Mouse (Mus musculus): ENCODE results near the gene Phactr1. TPM values are rescaled to one million over a fixed set of nuclear protein-coding genes. Genes with fewer than 3 reads are reported as not detected.

The Phactr1 gene
- polyA plus RNA-seq, 1 experiment = not detected

DNA sequence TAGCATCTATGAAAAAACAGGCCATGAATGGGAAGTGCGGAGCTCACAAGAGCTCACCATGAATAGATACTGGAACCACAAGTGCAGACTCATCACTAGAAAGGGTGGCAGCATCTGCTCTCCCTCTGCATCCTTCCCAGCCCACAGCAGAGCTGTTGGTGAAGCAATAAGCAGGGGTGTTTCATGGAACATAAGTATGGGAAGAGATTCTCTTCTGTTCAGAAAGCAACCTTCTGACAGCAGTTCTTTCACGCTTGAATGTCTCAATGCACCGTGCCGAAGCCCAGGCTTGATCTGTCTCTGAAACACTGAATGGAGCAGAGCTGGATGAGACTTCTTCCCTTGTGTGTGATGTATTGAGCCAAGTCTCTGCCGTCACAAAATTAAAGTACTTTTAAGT lies 64.0 kb downstream of the Phactr1 start:
- TF ChIP-seq TCF12 (IDR thresholded peaks at IDR 0.05; ENCODE audit: insufficient read depth, poor library complexity, severe bottlenecking) = no peak
- no peak for TF ChIP-seq USF1 (IDR thresholded peaks at IDR 0.05; ENCODE audit: low read depth)
- TF ChIP-seq CEBPB (IDR thresholded peaks at IDR 0.05; ENCODE audit: insufficient read depth, poor library complexity, severe bottlenecking) = no peak
- TF ChIP-seq TCF3 (IDR thresholded peaks at IDR 0.05; ENCODE audit: insufficient read length, low read depth) = no peak
- no peak for TF ChIP-seq MYOG (IDR thresholded peaks at IDR 0.05; ENCODE audit: control insufficient read depth in 1 of 3, insufficient read depth in 1 of 3, insufficient read length in 2 of 3, low read depth in 2 of 3)
- no peak for TF ChIP-seq MAX (IDR thresholded peaks at IDR 0.05; ENCODE audit: low read depth)
- no peak for TF ChIP-seq POLR2A (IDR thresholded peaks at IDR 0.05; ENCODE audit: insufficient read length, low read depth)
- no peak for TF ChIP-seq MYOD1 (IDR thresholded peaks at IDR 0.05; ENCODE audit: control insufficient read depth in 1 of 3, insufficient read length in 2 of 3, low read depth in 2 of 3)
- no peak for TF ChIP-seq SRF (IDR thresholded peaks at IDR 0.05; ENCODE audit: control insufficient read depth, insufficient read length, low read depth)
- no peak for TF ChIP-seq E2F4 (IDR thresholded peaks at IDR 0.05; ENCODE audit: insufficient read depth)
- TF ChIP-seq POLR2AphosphoS2 (IDR thresholded peaks at IDR 0.05; ENCODE audit: insufficient read length, low read depth) = no peak
- no peak for TF ChIP-seq REST (IDR thresholded peaks at IDR 0.05; ENCODE audit: insufficient read depth, insufficient read length)
- Histone ChIP-seq H3ac (ENCODE audit: control insufficient read depth, insufficient read length) (no peak overlapping the region), H3K4me2 (ENCODE audit: low read depth) (no peak overlapping the region), H3K4me3 (no peak overlapping the region), H3K27me3 (ENCODE audit: control insufficient read depth, insufficient read depth, insufficient read length) (no peaks in the 10 kb centered on the region), H3K36me3 (ENCODE audit: control insufficient read depth, insufficient read depth) (no peaks in the 10 kb centered on the region), H3K79me2 (ENCODE audit: control insufficient read depth, insufficient read depth) (no peaks in the 10 kb centered on the region)

DNA sequence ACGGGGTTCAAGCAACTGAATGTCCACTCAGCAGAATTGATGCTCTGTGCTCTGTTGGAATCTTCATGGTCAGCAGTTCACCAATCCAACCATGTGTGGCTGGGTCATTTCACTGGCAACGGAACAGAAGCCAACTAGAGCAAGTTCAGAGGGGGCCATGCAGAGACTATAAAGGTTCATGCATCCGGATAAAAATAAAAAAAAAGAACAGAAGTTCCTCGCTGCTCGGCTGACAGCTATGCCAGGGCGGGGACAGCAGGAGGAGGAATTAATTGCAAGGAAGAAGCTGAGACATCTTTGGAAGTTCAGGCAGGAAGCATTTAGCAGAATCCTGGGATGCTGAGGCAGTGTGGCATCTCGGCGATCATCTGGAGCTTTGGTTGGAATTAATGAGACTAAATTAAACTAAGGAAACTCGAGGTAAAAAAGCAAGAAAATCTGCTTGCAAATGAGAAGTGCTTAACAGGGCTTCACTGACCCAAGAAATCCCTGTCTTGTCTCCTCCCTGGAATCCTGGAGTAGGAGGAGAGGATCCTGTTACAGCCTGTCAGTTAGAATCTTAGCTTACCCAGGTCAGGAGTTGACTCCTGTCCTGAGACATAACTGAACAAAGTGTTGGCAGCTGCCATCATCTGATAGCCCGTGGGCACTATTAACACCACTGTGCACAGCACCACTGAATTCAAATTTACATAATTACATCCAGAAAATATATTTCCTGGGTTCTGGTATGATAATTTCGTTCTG lies 77.4 kb downstream of the Phactr1 start:
- Histone ChIP-seq H3ac (ENCODE audit: control insufficient read depth, insufficient read length) (no peak overlapping the region), H3K79me2 (ENCODE audit: control insufficient read depth, insufficient read depth) (no peaks in the 10 kb centered on the region), H3K36me3 (ENCODE audit: control insufficient read depth, insufficient read depth) (no peaks in the 10 kb centered on the region), H3K27me3 (ENCODE audit: control insufficient read depth, insufficient read depth, insufficient read length) (no peaks in the 10 kb centered on the region), H3K4me2 (ENCODE audit: low read depth) (no peak overlapping the region), H3K4me3 (no peak overlapping the region)
- no peak for TF ChIP-seq POLR2AphosphoS2 (IDR thresholded peaks at IDR 0.05; ENCODE audit: insufficient read length, low read depth)
- no peak for TF ChIP-seq REST (IDR thresholded peaks at IDR 0.05; ENCODE audit: insufficient read depth, insufficient read length)
- TF ChIP-seq MAX (IDR thresholded peaks at IDR 0.05; ENCODE audit: low read depth) = no peak
- no peak for TF ChIP-seq CEBPB (IDR thresholded peaks at IDR 0.05; ENCODE audit: insufficient read depth, poor library complexity, severe bottlenecking)
- TF ChIP-seq USF1 (IDR thresholded peaks at IDR 0.05; ENCODE audit: low read depth) = no peak
- no peak for TF ChIP-seq MYOG (IDR thresholded peaks at IDR 0.05; ENCODE audit: control insufficient read depth in 1 of 3, insufficient read depth in 1 of 3, insufficient read length in 2 of 3, low read depth in 2 of 3)
- no peak for TF ChIP-seq TCF12 (IDR thresholded peaks at IDR 0.05; ENCODE audit: insufficient read depth, poor library complexity, severe bottlenecking)
- TF ChIP-seq MYOD1 (IDR thresholded peaks at IDR 0.05; ENCODE audit: control insufficient read depth in 1 of 3, insufficient read length in 2 of 3, low read depth in 2 of 3) = no peak
- no peak for TF ChIP-seq SRF (IDR thresholded peaks at IDR 0.05; ENCODE audit: control insufficient read depth, insufficient read length, low read depth)
- no peak for TF ChIP-seq POLR2A (IDR thresholded peaks at IDR 0.05; ENCODE audit: insufficient read length, low read depth)
- no peak for TF ChIP-seq E2F4 (IDR thresholded peaks at IDR 0.05; ENCODE audit: insufficient read depth)
- TF ChIP-seq TCF3 (IDR thresholded peaks at IDR 0.05; ENCODE audit: insufficient read length, low read depth) = no peak

DNA sequence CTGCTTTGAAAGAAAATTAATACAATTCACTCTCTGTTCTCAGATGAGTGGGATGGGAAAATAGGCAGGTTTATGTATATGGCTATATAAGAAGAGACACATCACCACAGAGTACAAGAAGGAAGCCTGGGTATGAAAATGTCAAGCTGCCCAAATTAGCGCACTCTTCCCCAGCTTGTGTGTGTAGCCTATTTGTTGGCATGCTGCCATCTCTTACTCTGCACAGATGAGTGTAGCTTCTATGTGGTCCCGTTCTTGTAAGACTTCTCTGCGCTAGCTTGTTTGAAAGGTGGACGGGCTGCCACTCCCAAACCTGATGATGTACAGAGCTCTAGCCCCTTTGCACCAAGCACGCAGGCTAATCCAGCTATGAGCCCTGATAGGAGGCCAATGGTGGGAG lies 78.7 kb downstream of the Phactr1 start:
- H3K4me2 ChIP-seq (ENCODE audit: low read depth) = no peak overlapping the region
- no peak overlapping the region for H3ac ChIP-seq (ENCODE audit: control insufficient read depth, insufficient read length)
- no peaks in the 10 kb centered on the region for H3K79me2 ChIP-seq (ENCODE audit: control insufficient read depth, insufficient read depth)
- no peaks in the 10 kb centered on the region for H3K36me3 ChIP-seq (ENCODE audit: control insufficient read depth, insufficient read depth)
- TF ChIP-seq POLR2A (IDR thresholded peaks at IDR 0.05; ENCODE audit: insufficient read length, low read depth) (no peak), SRF (IDR thresholded peaks at IDR 0.05; ENCODE audit: control insufficient read depth, insufficient read length, low read depth) (no peak), MAX (IDR thresholded peaks at IDR 0.05; ENCODE audit: low read depth) (no peak), TCF3 (IDR thresholded peaks at IDR 0.05; ENCODE audit: insufficient read length, low read depth) (no peak), CEBPB (IDR thresholded peaks at IDR 0.05; ENCODE audit: insufficient read depth, poor library complexity, severe bottlenecking) (no peak), REST (IDR thresholded peaks at IDR 0.05; ENCODE audit: insufficient read depth, insufficient read length) (no peak), POLR2AphosphoS2 (IDR thresholded peaks at IDR 0.05; ENCODE audit: insufficient read length, low read depth) (no peak), TCF12 (IDR thresholded peaks at IDR 0.05; ENCODE audit: insufficient read depth, poor library complexity, severe bottlenecking) (no peak), MYOG (IDR thresholded peaks at IDR 0.05; ENCODE audit: control insufficient read depth in 1 of 3, insufficient read depth in 1 of 3, insufficient read length in 2 of 3, low read depth in 2 of 3) (no peak), MYOD1 (IDR thresholded peaks at IDR 0.05; ENCODE audit: control insufficient read depth in 1 of 3, insufficient read length in 2 of 3, low read depth in 2 of 3) (no peak), USF1 (IDR thresholded peaks at IDR 0.05; ENCODE audit: low read depth) (no peak), E2F4 (IDR thresholded peaks at IDR 0.05; ENCODE audit: insufficient read depth) (no peak)
- no peaks in the 10 kb centered on the region for H3K27me3 ChIP-seq (ENCODE audit: control insufficient read depth, insufficient read depth, insufficient read length)
- H3K4me3 ChIP-seq = no peak overlapping the region

DNA sequence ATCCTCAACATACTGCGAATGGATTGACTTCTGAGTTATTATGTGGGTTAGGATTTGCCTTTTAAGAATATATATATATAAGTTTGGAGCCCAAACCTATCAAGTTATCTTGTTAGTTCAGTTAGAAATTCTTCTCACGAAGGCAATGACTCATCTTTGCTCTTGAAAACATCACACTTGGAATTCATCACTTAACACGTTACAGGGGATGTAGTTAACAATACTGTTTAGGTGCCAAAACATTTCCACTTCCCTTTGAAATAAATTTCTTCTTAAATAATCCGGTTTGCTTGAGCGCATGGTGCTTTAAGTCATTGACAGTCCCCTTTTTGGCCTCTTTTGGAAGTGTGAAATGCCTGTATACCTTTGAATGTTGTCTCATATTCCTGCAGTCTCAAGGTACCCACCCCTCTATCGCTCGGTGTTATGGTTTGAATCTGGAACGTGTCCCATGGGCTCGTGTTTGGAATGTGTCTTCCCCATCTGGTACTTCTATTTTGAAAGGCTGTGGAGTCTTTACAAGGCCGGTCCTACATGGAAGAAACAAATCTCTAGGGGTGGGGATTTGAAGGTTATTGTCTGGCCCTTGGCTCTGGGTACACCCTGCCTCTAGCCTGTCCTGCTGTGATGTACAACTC lies 80.6 kb downstream of the Phactr1 start:
- no peak overlapping the region for H3ac ChIP-seq (ENCODE audit: control insufficient read depth, insufficient read length)
- no peaks in the 10 kb centered on the region for H3K79me2 ChIP-seq (ENCODE audit: control insufficient read depth, insufficient read depth)
- H3K4me3 ChIP-seq = no peak overlapping the region
- TF ChIP-seq POLR2A (IDR thresholded peaks at IDR 0.05; ENCODE audit: insufficient read length, low read depth) (no peak), REST (IDR thresholded peaks at IDR 0.05; ENCODE audit: insufficient read depth, insufficient read length) (no peak), SRF (IDR thresholded peaks at IDR 0.05; ENCODE audit: control insufficient read depth, insufficient read length, low read depth) (no peak), MYOG (IDR thresholded peaks at IDR 0.05; ENCODE audit: control insufficient read depth in 1 of 3, insufficient read depth in 1 of 3, insufficient read length in 2 of 3, low read depth in 2 of 3) (no peak), TCF3 (IDR thresholded peaks at IDR 0.05; ENCODE audit: insufficient read length, low read depth) (no peak), E2F4 (IDR thresholded peaks at IDR 0.05; ENCODE audit: insufficient read depth) (no peak), CEBPB (IDR thresholded peaks at IDR 0.05; ENCODE audit: insufficient read depth, poor library complexity, severe bottlenecking) (no peak), MAX (IDR thresholded peaks at IDR 0.05; ENCODE audit: low read depth) (no peak), MYOD1 (IDR thresholded peaks at IDR 0.05; ENCODE audit: control insufficient read depth in 1 of 3, insufficient read length in 2 of 3, low read depth in 2 of 3) (no peak), USF1 (IDR thresholded peaks at IDR 0.05; ENCODE audit: low read depth) (no peak), TCF12 (IDR thresholded peaks at IDR 0.05; ENCODE audit: insufficient read depth, poor library complexity, severe bottlenecking) (no peak), POLR2AphosphoS2 (IDR thresholded peaks at IDR 0.05; ENCODE audit: insufficient read length, low read depth) (no peak)
- no peaks in the 10 kb centered on the region for H3K27me3 ChIP-seq (ENCODE audit: control insufficient read depth, insufficient read depth, insufficient read length)
- H3K4me2 ChIP-seq (ENCODE audit: low read depth) = no peak overlapping the region
- no peaks in the 10 kb centered on the region for H3K36me3 ChIP-seq (ENCODE audit: control insufficient read depth, insufficient read depth)
